Mouse (Mus musculus): ENCODE results near the gene Prss8.

- no peak for TF ChIP-seq KAT2A (conservative IDR thresholded peaks at IDR 0.05; ENCODE audit: low read depth, low read length)
- TF ChIP-seq E2F4 (IDR thresholded peaks at IDR 0.05; ENCODE audit: borderline replicate concordance, low read depth, low read length), result no peak
- no peak for TF ChIP-seq MYC (IDR thresholded peaks at IDR 0.05; ENCODE audit: low read depth, low read length)
- TF ChIP-seq RCOR1 (IDR thresholded peaks at IDR 0.05; ENCODE audit: low read depth, low read length), result no peak
- no peak for TF ChIP-seq MAX (IDR thresholded peaks at IDR 0.05; ENCODE audit: low read length)
- TF ChIP-seq POLR2AphosphoS5 (IDR thresholded peaks at IDR 0.05; ENCODE audit: borderline replicate concordance, low read depth, low read length), result no peak
- TF ChIP-seq CTCF (IDR thresholded peaks at IDR 0.05 in 2 of 3, conservative IDR thresholded peaks at IDR 0.05 in 1 of 3; ENCODE audit: control insufficient read depth in 1 of 3, insufficient read depth in 1 of 3, low read depth in 2 of 3, low read length in 3 of 3, poor library complexity in 1 of 3, severe bottlenecking in 1 of 3), result no peak
- TF ChIP-seq ZC3H11A (IDR thresholded peaks at IDR 0.05; ENCODE audit: low read depth, low read length), result no peak
- no peak for TF ChIP-seq NELFE (IDR thresholded peaks at IDR 0.05; ENCODE audit: low read depth, low read length)
- no peak for TF ChIP-seq MAFK (IDR thresholded peaks at IDR 0.05; ENCODE audit: borderline replicate concordance, low read depth, low read length)
- no peak for TF ChIP-seq ELF1 (IDR thresholded peaks at IDR 0.05; ENCODE audit: low read depth, low read length)
- TF ChIP-seq GATA1 (IDR thresholded peaks at IDR 0.05; ENCODE audit: low read depth, low read length), result no peak
These were observed 42.1 kb downstream of the Prss8 start for GRCm38 (mm10) chr7:127887781-127888180.
